Mouse (Mus musculus): ENCODE results near the gene Rap1gap2.

Rap1gap2 gene

GRCm38 (mm10) chr11:74574768-74575434, 35.8 kb downstream of the Rap1gap2 start:
- in situ Hi-C loops (cut with MboI, MseI): no loop called here

- in situ Hi-C loops (cut with MboI, MseI): no loop called here
Measured at GRCm38 (mm10) chr11:74572459-74573061, 38.2 kb downstream of the Rap1gap2 start.

- in situ Hi-C loops (cut with MboI, MseI): no loop called here
Measured at GRCm38 (mm10) chr11:74569735-74570134, 41.0 kb downstream of the Rap1gap2 start.

GRCm38 (mm10) chr11:74568463-74568862, 42.3 kb downstream of the Rap1gap2 start:
- in situ Hi-C loops (cut with MboI, MseI): no loop called here

GRCm38 (mm10) chr11:74568004-74568403, 42.7 kb downstream of the Rap1gap2 start:
- in situ Hi-C loops (cut with MboI, MseI): no loop called here

- in situ Hi-C loops (cut with MboI, MseI): no loop called here
Measured at GRCm38 (mm10) chr11:74566326-74566874, 44.3 kb downstream of the Rap1gap2 start.

- in situ Hi-C loops (cut with MboI, MseI): no loop called here
Measured at GRCm38 (mm10) chr11:74561392-74561791, 49.3 kb downstream of the Rap1gap2 start.

GRCm38 (mm10) chr11:74560600-74561227, 50.0 kb downstream of the Rap1gap2 start:
- in situ Hi-C loops (cut with MboI, MseI): no loop called here

- in situ Hi-C loops (cut with MboI, MseI): no loop called here
Measured at GRCm38 (mm10) chr11:74559793-74560433, 50.8 kb downstream of the Rap1gap2 start.

- in situ Hi-C loops (cut with MboI, MseI): no loop called here
Measured at GRCm38 (mm10) chr11:74558933-74559332, 51.8 kb downstream of the Rap1gap2 start.

- in situ Hi-C loops (cut with MboI, MseI): no loop called here
Measured at GRCm38 (mm10) chr11:74557456-74558230, 53.1 kb downstream of the Rap1gap2 start.

- in situ Hi-C loops (cut with MboI, MseI): no loop called here
Measured at GRCm38 (mm10) chr11:74555716-74556374, 54.9 kb downstream of the Rap1gap2 start.

- in situ Hi-C loops (cut with MboI, MseI): no loop called here
Measured at GRCm38 (mm10) chr11:74554683-74555341, 55.9 kb downstream of the Rap1gap2 start.

- in situ Hi-C loops (cut with MboI, MseI): no loop called here
Measured at GRCm38 (mm10) chr11:74551568-74551967, 59.1 kb downstream of the Rap1gap2 start.

- in situ Hi-C loops (cut with MboI, MseI): no loop called here
Measured at GRCm38 (mm10) chr11:74550615-74551102, 60.1 kb downstream of the Rap1gap2 start.

GRCm38 (mm10) chr11:74548781-74549382, 61.8 kb downstream of the Rap1gap2 start:
- in situ Hi-C loops (cut with MboI, MseI): no loop called here

GRCm38 (mm10) chr11:74546933-74547694, 63.6 kb downstream of the Rap1gap2 start:
- in situ Hi-C loops (cut with MboI, MseI): no loop called here

GRCm38 (mm10) chr11:74546165-74546564, 64.5 kb downstream of the Rap1gap2 start:
- in situ Hi-C loops (cut with MboI, MseI): no loop called here

GRCm38 (mm10) chr11:74545560-74545959, 65.2 kb downstream of the Rap1gap2 start:
- in situ Hi-C loops (cut with MboI, MseI): no loop called here
